Mouse (Mus musculus) urinary bladder, postnatal 4 days (tissue): ENCODE data around the gene Ubxn1.
"Not testable (repeated sequence)": the region's sequence is repeated elsewhere in the genome, so short reads cannot be mapped to it uniquely, and the experiment has no call there.

Experiments
- DNase-seq, 2 experiments: peaks; one replicate each; pipeline ENCODE4 v3.0.0; 2021 to 2022; ENCODE audit warnings: low spot score in 2 of 2

The Ubxn1 gene

GRCm38 (mm10) chr19:8857689-8858088, 13.6 kb upstream of the Ubxn1 start:
- DNase-seq: no peak

DNA sequence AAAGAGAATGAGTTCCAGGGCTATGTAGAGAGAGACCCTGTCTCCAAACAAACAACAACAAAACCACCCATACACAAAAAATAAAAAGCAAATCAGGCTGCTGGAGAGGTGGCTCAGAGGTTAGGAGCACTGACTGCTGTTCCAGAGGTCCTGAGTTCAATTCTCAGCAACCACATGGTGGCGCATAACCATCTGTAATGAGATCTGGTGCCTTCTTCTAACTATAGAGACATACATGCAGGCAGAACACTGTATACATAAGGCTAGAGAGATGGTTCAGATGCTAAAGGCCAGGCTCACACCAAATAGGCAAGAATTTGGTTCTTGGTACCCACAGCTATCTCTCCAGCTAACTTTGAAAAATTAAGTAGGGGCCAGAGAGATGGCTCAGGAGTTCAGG, 12.3 kb upstream of the Ubxn1 start:
- no peak for DNase-seq

DNA sequence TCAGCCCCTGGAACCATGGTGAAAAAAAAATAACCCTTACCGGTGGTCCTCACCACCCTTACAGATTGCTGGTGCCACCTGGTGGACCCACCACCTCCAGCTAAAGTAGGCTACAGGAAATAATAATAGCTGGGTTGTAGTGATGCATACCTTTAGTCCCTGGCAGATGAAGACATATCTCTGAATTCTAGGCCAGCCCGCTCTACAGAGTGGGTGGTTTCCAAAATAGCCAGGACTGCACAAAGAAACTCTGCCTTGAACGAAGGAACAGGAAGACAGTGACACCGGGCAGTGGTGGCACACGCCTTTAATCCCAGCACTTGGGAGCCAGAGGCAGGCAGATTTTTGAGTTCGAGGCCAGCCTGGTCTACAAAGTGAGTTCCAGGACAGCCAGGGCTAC, 7.0 kb upstream of the Ubxn1 start:
- no peak for DNase-seq

GRCm38 (mm10) chr19:8870381-8870780, 915 bp upstream of the Ubxn1 start:
- not testable (repeated sequence) for DNase-seq

DNA sequence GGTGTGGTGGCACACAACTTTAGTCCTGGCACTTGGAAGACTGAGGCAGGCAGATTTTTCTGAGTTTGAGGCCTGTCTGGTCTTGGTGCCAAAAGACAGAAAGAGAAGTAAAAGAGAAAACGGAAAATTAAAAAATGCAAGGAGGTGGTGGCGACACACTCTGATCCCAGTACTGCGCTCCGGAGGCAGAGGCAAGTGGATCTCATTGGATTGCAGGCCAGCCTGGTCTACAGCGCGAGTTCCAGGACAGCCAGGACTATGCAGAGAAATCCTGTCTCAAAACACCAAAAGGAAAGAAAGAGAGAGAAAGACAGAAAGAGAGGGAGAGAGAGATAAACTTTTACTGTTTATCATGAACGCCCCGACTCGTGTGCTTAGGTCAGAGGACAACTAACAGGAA, 458 bp upstream of the Ubxn1 start:
- DNase-seq: no peak

DNA sequence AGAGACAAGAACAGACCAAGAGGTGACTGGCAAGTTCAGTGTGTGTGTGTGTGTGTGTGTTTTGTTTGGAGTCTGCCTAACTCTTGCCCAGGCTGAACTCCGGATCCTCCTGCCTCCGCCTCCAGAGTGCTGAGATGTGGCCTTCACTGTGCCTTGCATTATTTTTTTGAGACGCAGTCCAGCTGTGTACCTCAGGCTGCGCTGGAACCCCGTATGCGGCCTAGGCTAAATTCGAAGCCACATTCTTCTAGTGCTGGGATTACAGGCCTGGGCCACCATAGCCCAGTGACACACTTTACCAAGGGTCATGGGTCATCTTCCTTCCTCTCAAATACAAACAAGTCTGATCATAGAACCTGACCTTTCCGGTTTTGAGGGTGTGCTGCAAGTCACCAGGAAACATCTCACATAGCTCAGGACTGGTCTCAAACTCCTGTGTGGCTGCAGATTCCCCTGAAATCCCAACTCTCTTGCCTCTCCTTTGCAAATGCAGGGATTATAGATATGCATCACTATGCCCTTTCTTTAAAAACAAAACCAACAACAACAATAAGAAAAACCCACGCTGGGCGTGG, 1.1 kb downstream of the Ubxn1 start:
- DNase-seq: no peak

DNA sequence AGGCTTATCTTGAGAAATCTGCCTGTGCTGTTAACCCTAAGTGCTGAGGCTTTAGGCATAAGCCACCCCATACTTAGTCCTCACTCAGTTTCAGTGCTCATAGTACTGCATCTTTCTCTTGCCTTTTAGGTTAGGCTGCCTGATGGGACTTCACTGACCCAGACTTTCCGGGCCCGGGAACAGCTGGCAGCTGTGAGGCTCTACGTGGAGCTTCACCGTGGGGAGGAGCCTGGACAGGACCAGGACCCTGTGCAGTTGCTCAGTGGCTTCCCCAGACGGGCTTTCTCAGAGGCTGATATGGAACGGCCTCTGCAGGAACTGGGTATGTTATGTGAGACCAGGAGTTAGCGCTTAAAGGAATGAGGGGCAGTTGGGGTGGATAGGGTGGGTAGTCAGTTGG, 3.7 kb downstream of the Ubxn1 start:
- DNase-seq: no peak

DNA sequence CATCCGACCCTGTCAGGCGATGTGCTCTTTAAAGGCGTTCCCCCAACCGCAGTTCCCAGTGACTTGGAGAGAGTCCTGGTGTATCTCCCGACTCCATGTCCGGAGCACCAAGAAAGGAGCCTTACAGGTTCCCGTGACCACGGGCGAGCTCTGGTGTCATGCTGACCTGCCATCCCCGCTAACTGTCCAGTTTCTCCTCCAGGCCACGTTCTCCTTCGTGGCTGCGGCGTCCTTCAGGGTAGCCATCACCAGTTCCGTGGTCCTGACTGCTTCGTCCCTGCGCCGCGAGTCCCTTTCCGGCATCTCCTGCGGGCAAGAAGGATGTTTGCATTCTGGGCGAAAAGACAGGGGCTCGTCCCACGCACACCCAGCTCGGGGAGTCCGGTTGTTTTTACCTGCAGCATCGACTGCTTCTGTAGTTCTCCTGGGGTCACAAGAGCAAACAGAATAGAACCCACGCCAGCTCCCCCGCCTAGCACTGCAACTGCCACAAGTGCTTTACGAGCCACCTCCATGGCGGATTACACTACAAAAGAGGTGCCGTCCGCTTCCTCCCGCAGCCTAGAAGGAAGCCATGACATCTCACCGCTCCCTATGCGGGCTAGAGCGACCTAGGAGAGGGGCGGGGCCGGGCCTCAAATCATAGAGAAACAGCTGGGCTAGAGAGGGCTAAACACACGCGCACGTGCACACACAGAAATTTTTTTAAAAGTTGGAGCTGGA, 9.2 kb downstream of the Ubxn1 start, which contains the start of gene Uqcc3:
Uqcc3 (minus strand) TSS at position 613 of the 723 bp plus-strand sequence.
- peak; percentile 85 to 87 for DNase-seq

DNA sequence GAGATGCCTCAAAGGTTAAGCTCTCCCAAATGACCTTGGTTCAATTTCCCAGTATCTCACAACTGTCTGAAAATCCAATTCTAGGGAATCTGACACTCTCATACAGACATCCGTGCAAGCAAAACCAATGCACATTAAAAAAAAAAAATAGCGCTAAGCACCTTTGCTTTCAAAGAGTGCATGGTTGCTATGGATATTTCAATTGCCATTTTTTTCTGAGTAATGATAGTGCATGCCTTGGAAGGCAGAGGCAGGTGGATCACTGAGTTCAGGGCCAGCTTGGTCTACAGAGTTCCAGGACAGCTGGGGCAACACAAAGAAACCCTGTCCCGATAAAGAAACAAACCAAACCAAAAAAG, 9.7 kb downstream of the Ubxn1 start:
- DNase-seq: no peak

DNA sequence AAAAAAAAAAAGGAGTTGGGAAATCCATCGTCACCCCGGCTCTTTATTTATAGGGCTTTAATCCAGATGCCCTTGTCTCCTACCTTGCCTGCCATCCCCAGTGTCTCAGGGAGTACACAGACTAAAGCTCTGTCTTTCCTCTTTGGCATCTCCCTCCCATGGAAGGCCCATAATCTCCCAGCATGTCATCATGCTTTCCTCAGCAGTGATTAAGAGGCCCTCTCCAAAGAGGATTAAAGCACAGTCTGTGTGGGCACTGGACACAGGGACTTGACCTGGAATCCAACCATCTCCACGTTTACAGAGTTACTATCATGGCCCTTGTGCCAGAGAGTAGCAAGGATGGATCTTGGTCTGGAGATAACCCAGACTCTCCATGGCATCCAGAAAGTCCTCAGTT, 12.3 kb downstream of the Ubxn1 start, which contains the start of the genes Lbhd1 and Gm49403:
Lbhd1 (plus strand) TSS at position 117 of the 400 bp plus-strand sequence.
Gm49403 (plus strand) TSS at position 315 of the 400 bp plus-strand sequence.
- no peak for DNase-seq

- DNase-seq: no peak
These were observed 15.8 kb downstream of the Ubxn1 start for GRCm38 (mm10) chr19:8886916-8887584.

DNA sequence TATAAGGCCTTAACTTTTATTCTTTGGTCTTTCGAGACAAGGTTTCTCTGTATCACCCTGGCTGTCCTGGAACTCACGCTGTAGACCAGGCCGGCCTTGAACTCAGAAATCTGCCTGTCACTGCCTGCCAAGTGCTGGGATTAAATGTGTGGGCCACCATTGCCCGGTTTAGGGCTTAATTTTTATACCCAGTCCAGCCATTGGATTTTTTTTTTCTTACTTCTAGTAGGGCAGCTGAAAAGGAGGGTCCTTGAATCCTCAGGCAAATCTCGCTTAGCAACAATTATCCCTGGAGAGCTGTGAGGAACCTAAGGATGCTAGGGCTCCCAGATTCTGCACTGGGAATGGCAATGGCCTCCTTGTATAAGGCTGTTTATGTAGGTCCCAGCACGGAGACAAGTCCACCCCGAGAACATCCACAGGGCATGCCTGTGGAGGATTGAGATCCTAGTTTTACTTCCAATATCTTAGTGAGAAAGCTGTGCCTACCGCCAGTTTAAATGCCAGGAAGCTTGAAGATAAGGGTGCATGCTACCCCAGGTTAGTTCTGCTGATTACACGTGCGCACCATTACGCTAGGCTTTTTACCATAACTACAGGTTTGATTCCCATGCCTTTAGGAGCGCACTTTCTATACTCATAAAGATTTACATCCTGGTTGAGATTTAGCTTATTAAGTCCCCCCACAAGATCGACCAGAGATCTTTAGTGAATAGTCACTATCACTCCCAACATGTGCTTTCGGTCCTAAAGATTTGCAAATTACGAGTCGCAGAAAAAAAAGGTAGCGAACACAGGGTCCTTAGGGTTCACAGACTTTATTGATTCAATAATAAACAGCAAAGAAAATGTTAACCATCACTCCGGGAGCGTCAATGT, 16.5 kb downstream of the Ubxn1 start:
- DNase-seq: no peak

DNA sequence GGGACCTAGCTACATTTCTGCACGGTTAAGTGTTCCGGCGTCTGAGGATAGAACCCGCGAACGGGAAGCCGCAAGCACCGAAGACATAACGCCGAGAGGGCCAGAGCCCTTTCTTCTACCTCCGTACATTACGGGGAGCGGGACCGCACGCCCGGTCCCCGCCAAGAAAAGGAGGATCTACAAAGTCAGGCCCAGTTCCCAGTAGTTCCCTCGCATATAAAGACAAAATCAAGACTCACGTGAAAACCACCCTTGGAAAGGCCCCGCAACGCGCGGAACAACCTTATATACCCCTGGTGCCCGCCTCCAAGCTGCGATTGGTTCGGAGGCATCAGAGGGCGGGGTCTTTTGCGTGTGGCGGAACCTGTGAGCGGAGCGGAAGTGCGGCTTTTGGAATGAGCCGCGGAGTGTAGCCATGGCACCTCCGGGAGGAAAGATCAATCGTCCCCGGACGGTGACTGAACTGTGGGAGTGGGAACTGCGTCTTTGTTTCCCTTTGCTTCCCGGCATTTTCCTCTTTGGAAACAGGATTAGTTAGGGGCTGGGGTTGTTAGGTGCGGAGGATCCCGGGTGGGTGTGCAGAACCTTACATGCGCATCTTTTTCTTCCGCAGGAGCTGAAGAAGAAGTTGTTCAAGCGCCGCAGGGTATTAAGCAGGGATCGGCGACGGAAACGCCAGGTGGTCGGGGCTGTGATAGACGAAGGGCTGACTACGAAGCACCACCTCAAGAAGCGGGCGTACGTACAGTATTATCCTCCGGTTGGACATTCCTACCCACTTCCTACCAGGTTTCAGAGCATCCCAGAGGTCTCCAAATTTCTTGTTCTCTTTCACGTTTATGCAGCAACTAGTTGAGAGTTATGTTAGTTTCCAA, 17.5 kb downstream of the Ubxn1 start, which contains the start of the genes 1810009A15Rik and Gm49416:
1810009A15Rik (plus strand) TSS at position 343 of the 875 bp plus-strand sequence.
Gm49416 (plus strand) TSS at position 416 of the 875 bp plus-strand sequence.
- peak; percentile 92 to 96 for DNase-seq

GRCm38 (mm10) chr19:8892829-8893766, 21.8 kb downstream of the Ubxn1 start, which contains the start of gene Ints5:
TSS of gene Ints5 (plus strand) at chr19:8893005.
- peak; percentile 76 to 81 for DNase-seq

DNA sequence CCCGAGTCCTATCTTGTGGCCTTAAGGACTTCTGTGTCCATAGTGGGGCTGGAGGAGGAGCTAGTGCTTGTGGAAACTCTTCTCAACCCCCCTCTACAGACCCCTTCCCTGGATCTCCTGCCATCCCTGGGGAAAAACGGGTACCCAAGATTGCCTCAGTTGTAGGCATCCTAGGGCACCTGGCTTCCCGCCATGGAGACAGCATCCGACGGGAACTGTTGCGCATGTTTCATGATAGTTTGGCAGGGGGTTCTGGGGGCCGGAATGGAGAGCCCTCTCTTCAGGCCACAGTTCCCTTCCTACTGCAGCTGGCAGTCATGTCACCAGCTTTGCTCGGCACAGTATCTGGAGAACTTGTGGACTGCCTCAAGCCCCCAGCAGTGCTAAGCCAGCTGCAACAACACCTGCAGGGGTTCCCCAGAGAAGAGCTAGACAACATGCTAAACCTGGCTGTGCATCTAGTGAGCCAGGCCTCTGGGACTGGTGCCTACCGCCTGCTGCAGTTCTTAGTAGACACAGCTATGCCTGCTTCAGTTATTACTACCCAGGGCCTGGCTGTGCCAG, 24.2 kb downstream of the Ubxn1 start:
- DNase-seq: no peak

DNA sequence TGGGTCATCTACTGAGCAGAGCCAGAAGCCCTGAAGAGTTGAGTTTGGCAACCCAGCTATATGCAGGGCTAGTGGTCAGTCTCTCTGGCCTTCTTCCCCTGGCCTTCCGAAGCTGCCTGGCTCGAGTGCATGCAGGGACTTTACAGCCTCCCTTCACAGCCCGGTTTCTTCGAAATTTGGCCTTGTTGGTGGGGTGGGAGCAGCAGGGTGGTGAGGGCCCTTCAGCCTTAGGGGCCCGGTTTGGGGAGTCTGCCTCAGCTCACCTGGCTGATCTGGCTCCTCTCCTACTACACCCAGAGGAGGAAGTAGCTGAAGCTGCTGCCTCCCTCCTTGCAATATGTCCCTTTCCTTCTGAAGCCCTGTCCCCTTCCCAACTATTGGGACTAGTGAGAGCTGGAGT, 24.9 kb downstream of the Ubxn1 start:
- DNase-seq: not testable (repeated sequence)

DNA sequence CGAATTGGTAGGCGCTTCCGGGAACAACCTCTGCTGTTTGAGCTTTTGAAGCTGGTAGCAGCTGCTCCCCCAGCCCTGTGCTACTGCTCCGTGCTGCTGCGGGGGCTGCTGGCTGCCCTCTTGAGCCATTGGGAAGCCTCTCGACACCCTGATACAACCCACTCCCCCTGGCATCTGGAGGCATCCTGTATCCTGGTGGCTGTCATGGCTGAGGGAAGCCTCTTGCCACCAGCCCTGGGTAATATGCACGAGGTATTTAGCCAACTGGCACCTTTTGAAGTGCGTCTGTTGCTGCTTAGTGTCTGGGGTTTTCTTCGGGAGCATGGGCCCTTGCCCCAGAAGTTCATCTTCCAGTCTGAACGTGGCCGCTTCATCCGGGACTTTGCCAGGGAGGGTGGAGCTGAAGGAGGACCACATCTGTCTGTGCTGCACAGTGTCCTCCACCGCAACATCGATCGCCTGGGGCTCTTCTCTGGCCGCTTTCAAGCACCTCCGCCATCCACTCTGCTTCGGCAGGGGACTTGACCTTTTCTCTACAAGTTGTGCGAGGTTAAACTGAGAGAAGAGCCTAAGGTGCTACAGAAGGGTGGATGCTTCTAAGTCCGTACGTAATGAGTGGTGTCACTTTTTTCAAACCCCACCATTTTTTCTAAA, 26.0 kb downstream of the Ubxn1 start:
- DNase-seq: peak in 1 of 2 experiments; percentile 51

DNA sequence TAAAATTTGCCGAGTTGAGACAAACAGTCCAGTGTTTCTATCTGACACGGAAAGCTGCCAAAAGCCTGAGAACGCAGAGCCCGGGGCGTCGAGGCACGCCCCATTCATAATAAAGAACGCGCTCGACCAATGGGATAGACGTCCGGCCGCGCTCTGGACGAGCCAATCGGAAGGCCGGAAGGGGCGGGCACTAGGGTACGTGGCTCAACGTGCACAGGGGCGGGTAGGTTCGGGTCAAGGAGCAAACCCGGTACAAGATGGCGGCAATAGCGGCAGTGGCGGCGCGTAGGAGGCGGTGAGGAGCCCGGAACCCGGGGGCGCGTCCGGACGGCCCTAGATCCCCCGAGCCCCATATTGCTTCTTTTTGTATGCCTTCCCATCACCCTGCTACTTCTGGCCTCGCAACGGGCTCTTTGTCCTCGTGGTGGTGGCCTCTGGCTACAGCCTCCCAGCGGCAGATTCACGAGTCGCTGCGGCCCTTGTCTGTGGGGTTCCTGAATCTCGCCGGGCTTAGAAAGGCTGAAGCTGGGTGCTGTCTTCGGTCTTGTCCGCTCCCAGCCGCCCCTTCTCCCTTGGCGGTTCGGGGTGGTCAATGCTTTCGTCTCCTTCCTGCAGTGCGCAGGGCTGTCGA, 26.7 kb downstream of the Ubxn1 start, which contains the start of gene Ganab:
Ganab (plus strand) TSS at position 207 of the 631 bp plus-strand sequence.
- peak; percentile 93 to 96 for DNase-seq
